Mouse (Mus musculus) spleen, postnatal 14 days (tissue): Measurements from ENCODE around the gene D17Wsu92e.
A peak's percentile ranks its signal among the peaks of the same experiment; 100 is the strongest.
"Not testable (repeated sequence)": the region's sequence is repeated elsewhere in the genome, so short reads cannot be mapped to it uniquely, and the experiment has no call there.

ENCODE experiments used
- DNase-seq, 2 experiments: peaks; one replicate each; pipeline ENCODE4 v3.0.0; 2021 to 2022; ENCODE audit warnings: low spot score in 2 of 2

D17Wsu92e gene

GRCm38 (mm10) chr17:27820568-27821406, at the start of gene D17Wsu92e:
D17Wsu92e (minus strand) TSS chr17:27820648.
- DNase-seq: peak; percentile 97 to 99

- no peak for DNase-seq
These were observed 46.3 kb upstream of the D17Wsu92e start for GRCm38 (mm10) chr17:27866737-27867136.

GRCm38 (mm10) chr17:27865461-27865860, 45.0 kb upstream of the D17Wsu92e start:
- no peak for DNase-seq

- no peak for DNase-seq
These were observed 38.7 kb upstream of the D17Wsu92e start for GRCm38 (mm10) chr17:27859131-27859530.

GRCm38 (mm10) chr17:27857649-27858475, 37.4 kb upstream of the D17Wsu92e start:
- DNase-seq: no peak

- peak; percentile 23 to 49 for DNase-seq
These were observed 36.6 kb upstream of the D17Wsu92e start for GRCm38 (mm10) chr17:27856798-27857648.

GRCm38 (mm10) chr17:27856265-27856797, 35.9 kb upstream of the D17Wsu92e start, which contains the start of gene Uhrf1bp1:
Uhrf1bp1 (plus strand) TSS chr17:27856441.
- peak; percentile 64 to 71 for DNase-seq

- DNase-seq: no peak
These were observed 30.6 kb upstream of the D17Wsu92e start for GRCm38 (mm10) chr17:27851076-27851475.

GRCm38 (mm10) chr17:27848351-27848750, 27.9 kb upstream of the D17Wsu92e start:
- no peak for DNase-seq

GRCm38 (mm10) chr17:27839469-27840252, 19.2 kb upstream of the D17Wsu92e start:
- peak; percentile 78 to 89 for DNase-seq

- not testable (repeated sequence) for DNase-seq
These were observed 17.4 kb upstream of the D17Wsu92e start, which contains the start of gene Snrpc for GRCm38 (mm10) chr17:27837850-27838249. Snrpc (plus strand) TSS chr17:27838150.

GRCm38 (mm10) chr17:27830411-27830810, 10.0 kb upstream of the D17Wsu92e start:
- DNase-seq: peak in 1 of 2 experiments; percentile 42

GRCm38 (mm10) chr17:27827511-27827910, 7.1 kb upstream of the D17Wsu92e start:
- DNase-seq: no peak

GRCm38 (mm10) chr17:27826908-27827383, 6.5 kb upstream of the D17Wsu92e start:
- peak in 1 of 2 experiments; percentile 28 for DNase-seq

GRCm38 (mm10) chr17:27825984-27826905, 5.8 kb upstream of the D17Wsu92e start:
- DNase-seq: peak; percentile 70 to 74

- DNase-seq: peak in 1 of 2 experiments; percentile 11
These were observed 5.1 kb upstream of the D17Wsu92e start for GRCm38 (mm10) chr17:27825539-27825938.

- peak in 1 of 2 experiments; percentile 13 for DNase-seq
These were observed 4.5 kb upstream of the D17Wsu92e start for GRCm38 (mm10) chr17:27824941-27825340.

- no peak for DNase-seq
These were observed 2.9 kb upstream of the D17Wsu92e start for GRCm38 (mm10) chr17:27823142-27823905.
